Mouse (Mus musculus) 416B (cell line): Measurements from ENCODE around the gene Znfx1.
A peak's percentile ranks its signal among the peaks of the same experiment; 100 is the strongest.

ENCODE experiments used
- DNase-seq: peaks from one replicate; pipeline ENCODE4 v3.0.0; 2011; ENCODE audit warnings: low read depth

The Znfx1 gene

GRCm38 (mm10) chr2:167071641-167072601 lies 9.1 kb upstream of the Znfx1 start:
- DNase-seq = peak; percentile 91

GRCm38 (mm10) chr2:167071266-167071640 lies 8.4 kb upstream of the Znfx1 start:
- DNase-seq = no peak

- DNase-seq = no peak
These were observed 7.5 kb upstream of the Znfx1 start for GRCm38 (mm10) chr2:167070341-167070740.

- peak; percentile 55 for DNase-seq
These were observed 4.8 kb upstream of the Znfx1 start for GRCm38 (mm10) chr2:167067575-167067974.

GRCm38 (mm10) chr2:167066528-167067516 lies 4.0 kb upstream of the Znfx1 start:
- peak; percentile 80 for DNase-seq

- peak; percentile 52 for DNase-seq
These were observed 3.2 kb upstream of the Znfx1 start for GRCm38 (mm10) chr2:167066031-167066430.

- DNase-seq = peak; percentile 48
These were observed 1.9 kb upstream of the Znfx1 start for GRCm38 (mm10) chr2:167064601-167065295.

- DNase-seq = peak; percentile 59
These were observed 1.2 kb upstream of the Znfx1 start for GRCm38 (mm10) chr2:167063906-167064496.

- peak; percentile 92 for DNase-seq
These were observed 311 bp downstream of the Znfx1 start for GRCm38 (mm10) chr2:167062497-167062911.

- no peak for DNase-seq
These were observed 1.3 kb downstream of the Znfx1 start for GRCm38 (mm10) chr2:167061381-167062034.

- peak; percentile 31 for DNase-seq
These were observed 2.1 kb downstream of the Znfx1 start for GRCm38 (mm10) chr2:167060761-167061160.

GRCm38 (mm10) chr2:167060360-167060759 lies 2.5 kb downstream of the Znfx1 start:
- peak; percentile 56 for DNase-seq

- no peak for DNase-seq
These were observed 2.9 kb downstream of the Znfx1 start for GRCm38 (mm10) chr2:167059960-167060359.

- DNase-seq = no peak
These were observed 3.3 kb downstream of the Znfx1 start for GRCm38 (mm10) chr2:167059536-167059935.

GRCm38 (mm10) chr2:167058814-167059387 lies 3.9 kb downstream of the Znfx1 start:
- no peak for DNase-seq

- peak; percentile 57 for DNase-seq
These were observed 4.6 kb downstream of the Znfx1 start for GRCm38 (mm10) chr2:167058201-167058600.

- DNase-seq = no peak
These were observed 5.9 kb downstream of the Znfx1 start for GRCm38 (mm10) chr2:167056942-167057323.

- DNase-seq = no peak
These were observed 6.4 kb downstream of the Znfx1 start for GRCm38 (mm10) chr2:167056210-167056941.

- DNase-seq = no peak
These were observed 7.4 kb downstream of the Znfx1 start for GRCm38 (mm10) chr2:167055386-167055785.
